Mouse (Mus musculus): ENCODE data around the gene Padi2.

GRCm38 (mm10) chr4:140977886-140978692, 71.9 kb downstream of the Padi2 start:
- TF ChIP-seq POLR2A (IDR thresholded peaks at IDR 0.05; ENCODE audit: control insufficient read depth, extremely low read depth, insufficient read depth, low read length, poor library complexity) (no peak), CTCF (IDR thresholded peaks at IDR 0.05; ENCODE audit: borderline replicate concordance, control insufficient read depth, extremely low read depth, insufficient read depth, low read length, poor library complexity) (no peak)
